Mouse (Mus musculus) cortical plate, adult 2 months (tissue): ENCODE data around the gene Bcl2a1b.
"Not testable (repeated sequence)": the region's sequence is repeated elsewhere in the genome, so short reads cannot be mapped to it uniquely, and the experiment has no call there.

Experiments used
- CTCF ChIP-seq: fragments of 200-500 bp; IDR thresholded peaks from 2 replicates; pipeline ENCODE4 v1.5.1; 2011; ENCODE audit warnings: mild to moderate bottlenecking, control low read depth, low read length; ENCODE audit not compliant: insufficient read depth; ENCODE audit errors: extremely low read depth
- POLR2A ChIP-seq: fragments of 200-500 bp; IDR thresholded peaks from 2 replicates; pipeline ENCODE4 v1.6.1; 2011; ENCODE audit warnings: mild to moderate bottlenecking, low read length, control low read depth; ENCODE audit not compliant: insufficient read depth; ENCODE audit errors: extremely low read depth

GRCm38 (mm10) chr9:89208939-89209338 lies 9.9 kb downstream of the Bcl2a1b start:
- TF ChIP-seq CTCF, POLR2A: not testable (repeated sequence)
